Mouse (Mus musculus) kidney, postnatal 0 days (tissue): ENCODE measurements around the gene Cnnm2. TPM values are rescaled to one million over a fixed set of nuclear protein-coding genes. Genes with fewer than 3 reads are reported as not detected.

Experiments used
- ATAC-seq: fragments of 200-750 bp; cut with Nextera tagmentation; replicated peaks from 2 replicates; pipeline ENCODE4 v1.8.0; 2017; ENCODE audit warnings: low read depth, moderate number of reproducible peaks, moderate TSS enrichment, moderate library complexity; ENCODE audit not compliant: low FRiP score
- DNase-seq: peaks from one replicate; pipeline ENCODE4 v3.0.0-alpha.2; 2016; ENCODE audit warnings: low spot score
- H3K27ac ChIP-seq: fragments of 300-500 bp; sonication (generic); 2 replicates; pipeline ENCODE4 v1.5.1; 2014; ENCODE audit warnings: mild to moderate bottlenecking
- H3K27me3 ChIP-seq: fragments of 300-500 bp; sonication (generic); 2 replicates; pipeline ENCODE4 v1.6.1; 2014; ENCODE audit warnings: low read length, mixed read lengths; ENCODE audit not compliant: insufficient read depth
- H3K36me3 ChIP-seq: fragments of 300-500 bp; sonication (generic); 2 replicates; pipeline ENCODE4 v1.6.1; 2014; ENCODE audit warnings: low read length, mixed read lengths; ENCODE audit not compliant: insufficient read depth
- H3K4me1 ChIP-seq: fragments of 300-500 bp; sonication (generic); replicated peaks from 2 replicates; pipeline ENCODE4 v1.6.1; 2014; ENCODE audit warnings: antibody characterized with exemption, low read length, mixed read lengths; ENCODE audit not compliant: insufficient read depth
- H3K4me2 ChIP-seq: fragments of 300-500 bp; sonication (generic); 2 replicates; pipeline ENCODE4 v1.6.1; 2014; ENCODE audit warnings: mild to moderate bottlenecking, low read length, moderate library complexity, mixed read lengths
- H3K4me3 ChIP-seq: fragments of 300-500 bp; sonication (generic); replicated peaks from 2 replicates; pipeline ENCODE4 v1.5.1; 2014; ENCODE audit warnings: low read depth, low read length
- H3K9ac ChIP-seq: fragments of 300-500 bp; sonication (generic); 2 replicates; pipeline ENCODE4 v1.6.1; 2014; ENCODE audit warnings: low read depth, low read length
- H3K9me3 ChIP-seq: fragments of 300-500 bp; sonication (generic); replicated peaks from 2 replicates; pipeline ENCODE4 v1.6.1; 2016; ENCODE audit warnings: low read length, inconsistent platforms, mixed read lengths
- CTCF ChIP-seq: IDR thresholded peaks from 2 replicates; pipeline ENCODE4 v1.5.1; 2016; ENCODE audit warnings: antibody characterized with exemption, low read depth, mild to moderate bottlenecking, moderate library complexity
- WGBS: fragments of 180-500 bp; shearing (Covaris S2); extraction: QIAGEN DNeasy Blood & Tissue Kit; methylation state at CpG from one replicate; pipeline ENCODE4 v1.1.7; 2014; 5-methylcytosine and 5-hydroxymethylcytosine counted together
- polyA plus RNA-seq: library from polyadenylated mRNA; unstranded; fragments of >200 nt; fragmentation: Nextera tagmentation; extraction: Ambion mirVana; gene quantifications from 2 replicates; pipeline ENCODE4 v1.2.1, GENCODE M21; 2015

The Cnnm2 gene
- polyA plus RNA-seq, 1 experiment from 2014 or later = 11.0 TPM

DNA sequence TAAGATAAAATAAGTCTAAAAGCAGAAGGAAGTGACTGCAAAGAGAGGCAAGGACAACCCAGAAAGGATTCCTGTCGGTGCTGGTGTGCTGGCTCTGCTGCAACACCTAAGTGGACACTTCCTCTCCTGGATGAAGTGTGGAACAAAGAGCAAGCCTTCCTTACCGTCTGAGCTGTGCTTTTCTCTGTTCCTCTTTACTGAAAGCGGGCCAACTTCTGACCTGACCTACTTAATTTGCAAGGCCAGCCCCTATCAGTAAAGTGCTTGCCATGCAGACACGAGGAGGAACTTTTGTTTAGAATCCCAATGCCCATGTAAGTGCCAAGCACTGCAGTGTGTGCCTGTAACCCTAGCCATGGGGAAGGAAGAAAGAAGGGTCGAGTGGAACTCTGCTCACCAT is 137.9 kb downstream of the Cnnm2 start:
- Histone ChIP-seq H3K27ac (no peak overlapping the region), H3K36me3 (peaks cover 14% of the 10 kb centered on the region), H3K4me3 (no peak overlapping the region), H3K4me1 (no peaks in the 10 kb centered on the region), H3K9ac (no peak overlapping the region), H3K4me2 (no peak overlapping the region), H3K9me3 (no peaks in the 10 kb centered on the region), H3K27me3 (no peaks in the 10 kb centered on the region)
- ATAC-seq = no peak
- WGBS = 57% methylated on average over 5 of the region's 5 CpGs
- TF ChIP-seq CTCF = no peak
- DNase-seq = no peak

DNA sequence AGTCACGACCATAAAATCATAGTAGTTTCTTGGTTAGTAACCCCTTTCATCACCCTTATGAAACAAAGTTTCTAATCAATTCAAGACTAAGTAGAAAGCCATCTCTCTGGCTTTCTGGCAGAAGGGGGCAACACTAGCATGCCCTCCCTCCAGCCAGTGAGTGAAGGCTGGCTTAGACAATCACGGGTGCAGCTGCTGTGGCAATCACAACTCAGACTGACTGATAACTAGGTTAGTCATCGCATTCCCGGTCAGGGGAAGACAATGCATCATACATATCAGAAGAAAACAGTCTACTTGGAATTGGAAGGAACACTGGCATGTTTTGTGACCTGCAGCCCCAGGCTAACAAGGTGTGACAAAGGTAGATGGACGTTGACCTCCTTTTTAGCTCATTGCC is 138.5 kb downstream of the Cnnm2 start:
- Histone ChIP-seq H3K27ac (no peak overlapping the region), H3K27me3 (no peaks in the 10 kb centered on the region), H3K4me3 (no peak overlapping the region), H3K36me3 (peaks cover 14% of the 10 kb centered on the region), H3K4me1 (no peaks in the 10 kb centered on the region), H3K4me2 (no peak overlapping the region), H3K9ac (no peak overlapping the region), H3K9me3 (no peaks in the 10 kb centered on the region)
- no peak for TF ChIP-seq CTCF
- DNase-seq (no peak), ATAC-seq (no peak)
- 79% methylated on average over 5 of the region's 5 CpGs for WGBS

DNA sequence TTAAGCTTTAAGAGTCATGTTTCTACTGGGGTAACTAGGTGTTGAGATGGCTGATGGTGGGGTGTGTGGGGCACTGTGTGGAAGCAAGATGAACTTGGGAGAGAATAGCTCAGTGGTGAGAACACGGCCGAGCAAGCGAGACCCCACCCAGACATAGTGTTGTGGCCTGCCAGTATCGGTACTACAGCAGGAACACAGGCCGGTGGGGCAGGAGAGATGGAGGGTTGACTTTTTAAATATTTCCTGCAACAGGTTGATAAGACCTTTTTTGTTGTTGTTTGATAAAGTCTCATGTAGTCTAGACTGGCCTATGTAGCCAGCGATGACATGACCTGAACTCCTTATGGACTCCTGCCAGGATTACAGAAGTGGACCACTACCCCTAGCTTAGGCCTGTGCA is 139.4 kb downstream of the Cnnm2 start:
- no peak overlapping the region for H3K4me3 ChIP-seq
- no peak overlapping the region for H3K9ac ChIP-seq
- no peaks in the 10 kb centered on the region for H3K9me3 ChIP-seq
- H3K36me3 ChIP-seq = peaks cover 14% of the 10 kb centered on the region
- 98% methylated on average over 6 of the region's 6 CpGs for WGBS
- ATAC-seq = no peak
- TF ChIP-seq CTCF = no peak
- H3K4me2 ChIP-seq = no peak overlapping the region
- H3K4me1 ChIP-seq = no peaks in the 10 kb centered on the region
- H3K27me3 ChIP-seq = no peaks in the 10 kb centered on the region
- H3K27ac ChIP-seq = no peak overlapping the region
- DNase-seq = no peak

DNA sequence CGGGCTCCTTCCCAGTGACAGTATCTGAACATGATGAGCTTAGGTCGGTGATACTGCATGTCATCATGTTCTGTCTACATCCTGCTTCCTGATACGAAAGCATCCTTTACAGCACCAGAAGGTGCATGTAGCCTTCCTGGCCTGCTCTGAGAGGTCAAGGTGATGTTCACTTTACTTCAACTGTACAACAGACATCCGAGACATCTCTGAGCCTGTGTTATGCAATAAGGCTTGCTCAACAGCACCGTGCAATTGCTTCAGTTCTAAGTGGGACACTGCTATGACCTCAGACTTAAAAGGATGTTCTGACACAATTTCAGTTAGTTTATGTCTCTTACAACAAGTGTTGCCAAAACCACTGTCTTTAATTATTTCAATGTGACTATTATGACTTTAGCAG is 139.9 kb downstream of the Cnnm2 start:
- DNase-seq (no peak), ATAC-seq (no peak)
- Histone ChIP-seq H3K36me3 (peaks cover 14% of the 10 kb centered on the region), H3K4me2 (no peak overlapping the region), H3K4me1 (no peaks in the 10 kb centered on the region), H3K9me3 (no peaks in the 10 kb centered on the region), H3K27ac (no peak overlapping the region), H3K9ac (no peak overlapping the region), H3K4me3 (no peak overlapping the region), H3K27me3 (no peaks in the 10 kb centered on the region)
- TF ChIP-seq CTCF = no peak
- 84% methylated on average over 5 of the region's 5 CpGs for WGBS

DNA sequence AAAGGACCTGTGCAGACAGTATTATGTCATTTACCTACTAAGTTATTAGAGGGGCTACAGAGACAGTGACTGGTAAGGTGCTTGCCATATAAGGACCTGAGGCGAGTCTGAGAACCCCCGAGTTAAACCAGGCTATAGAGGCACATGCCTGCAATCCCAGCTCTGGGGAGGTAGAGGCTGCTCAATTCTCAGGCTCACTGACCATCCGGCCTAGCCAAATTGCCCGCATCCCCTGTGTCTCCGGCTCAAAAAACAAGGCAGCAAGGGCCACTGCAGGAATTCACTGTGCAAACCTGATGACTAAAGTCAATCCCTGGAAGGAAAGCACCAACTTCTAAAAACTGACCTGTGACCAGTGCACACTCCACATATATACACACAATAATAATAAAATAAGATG is 142.0 kb downstream of the Cnnm2 start:
- no peak for DNase-seq
- Histone ChIP-seq H3K27ac (no peak overlapping the region), H3K4me1 (no peaks in the 10 kb centered on the region), H3K27me3 (no peaks in the 10 kb centered on the region), H3K4me3 (no peak overlapping the region), H3K4me2 (no peak overlapping the region), H3K36me3 (peaks cover under 1% of the 10 kb centered on the region; the same call in 1 of the 2 replicates), H3K9ac (no peak overlapping the region), H3K9me3 (no peaks in the 10 kb centered on the region)
- no peak for TF ChIP-seq CTCF
- no peak for ATAC-seq
- WGBS = 97% methylated on average over 5 of the region's 5 CpGs

DNA sequence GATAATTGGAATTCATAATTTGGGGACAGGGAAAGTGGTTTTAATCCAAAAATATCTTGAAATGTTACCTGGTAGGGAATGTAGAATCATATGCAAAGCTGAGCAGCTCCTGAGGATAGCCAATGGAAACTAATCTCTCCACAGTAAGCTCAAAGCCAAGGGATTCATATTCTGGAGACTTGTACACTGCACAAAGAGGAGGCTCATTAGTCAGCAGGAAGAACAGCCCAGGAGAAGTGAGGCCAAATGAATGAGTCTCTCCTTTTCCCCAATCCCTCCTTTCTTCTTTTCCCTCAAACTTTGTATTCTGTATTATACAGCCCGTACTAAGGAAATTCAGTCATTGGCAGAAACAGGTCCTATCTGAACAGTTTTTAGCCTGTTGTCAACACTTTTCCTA is 143.5 kb downstream of the Cnnm2 start:
- no peaks in the 10 kb centered on the region for H3K36me3 ChIP-seq
- ATAC-seq (no peak), DNase-seq (no peak)
- no peak overlapping the region for H3K4me3 ChIP-seq
- H3K4me1 ChIP-seq = no peaks in the 10 kb centered on the region
- no peak overlapping the region for H3K27ac ChIP-seq
- no peak for TF ChIP-seq CTCF
- no peak overlapping the region for H3K4me2 ChIP-seq
- no peak overlapping the region for H3K9ac ChIP-seq
- H3K9me3 ChIP-seq = no peaks in the 10 kb centered on the region
- H3K27me3 ChIP-seq = no peaks in the 10 kb centered on the region
- 100% methylated on average over 1 of the region's 1 CpGs for WGBS

DNA sequence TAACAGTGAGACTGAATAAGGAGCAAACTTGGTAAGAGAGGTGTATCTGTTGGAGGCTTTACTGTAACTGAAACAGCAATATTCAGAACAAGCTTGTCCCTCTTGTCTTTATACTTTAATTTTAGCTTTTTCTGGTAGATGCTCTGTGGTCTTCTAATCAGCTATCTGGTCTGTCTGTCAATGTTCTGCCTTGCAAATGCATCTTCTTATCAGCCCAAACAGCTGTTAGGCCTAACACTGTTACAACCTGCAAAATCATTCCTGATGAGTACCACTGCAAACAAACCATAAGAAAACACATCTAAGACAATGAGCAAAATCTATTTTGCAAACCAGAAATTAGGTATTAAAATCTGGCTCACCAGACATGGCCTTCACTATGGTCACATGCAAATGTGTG is 144.0 kb downstream of the Cnnm2 start:
- ATAC-seq (no peak), DNase-seq (no peak)
- H3K9ac ChIP-seq = no peak overlapping the region
- no peaks in the 10 kb centered on the region for H3K4me1 ChIP-seq
- no peak overlapping the region for H3K4me3 ChIP-seq
- no peak overlapping the region for H3K27ac ChIP-seq
- H3K4me2 ChIP-seq = no peak overlapping the region
- no peak for TF ChIP-seq CTCF
- no peaks in the 10 kb centered on the region for H3K9me3 ChIP-seq
- H3K27me3 ChIP-seq = no peaks in the 10 kb centered on the region
- H3K36me3 ChIP-seq = no peaks in the 10 kb centered on the region
